Mouse (Mus musculus) frontal cortex, postnatal 10 days (tissue): ENCODE measurements around the gene Ccr9.
A peak's percentile ranks its signal among the peaks of the same experiment; 100 is the strongest.
"Not testable (repeated sequence)": the region's sequence is repeated elsewhere in the genome, so short reads cannot be mapped to it uniquely, and the experiment has no call there.

Source experiments
- DNase-seq, 2 experiments: peaks; one replicate each; pipeline ENCODE4 v3.0.0; 2022; ENCODE audit warnings: low spot score in 2 of 2, mixed read lengths in 1 of 2

Gene Ccr9

DNA sequence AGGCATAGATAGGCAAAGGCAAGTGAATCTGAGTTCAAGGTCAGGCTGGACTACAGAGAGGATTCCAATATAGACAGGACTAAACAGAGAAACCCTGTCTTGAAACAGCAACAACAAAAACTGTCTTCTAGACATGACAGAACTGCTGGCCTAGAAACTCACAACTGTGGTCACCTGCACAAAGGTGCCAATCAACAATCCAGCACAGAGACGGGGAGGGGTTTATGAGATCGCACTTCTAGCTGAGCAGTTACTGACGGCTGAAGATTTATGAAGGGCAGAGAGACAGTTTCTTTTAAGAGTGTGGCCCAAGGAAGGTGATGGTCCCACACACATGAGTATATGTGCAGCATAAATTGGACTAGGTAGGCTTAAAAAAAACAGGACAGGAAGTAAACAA is 38.1 kb downstream of the Ccr9 start:
- no peak for DNase-seq

DNA sequence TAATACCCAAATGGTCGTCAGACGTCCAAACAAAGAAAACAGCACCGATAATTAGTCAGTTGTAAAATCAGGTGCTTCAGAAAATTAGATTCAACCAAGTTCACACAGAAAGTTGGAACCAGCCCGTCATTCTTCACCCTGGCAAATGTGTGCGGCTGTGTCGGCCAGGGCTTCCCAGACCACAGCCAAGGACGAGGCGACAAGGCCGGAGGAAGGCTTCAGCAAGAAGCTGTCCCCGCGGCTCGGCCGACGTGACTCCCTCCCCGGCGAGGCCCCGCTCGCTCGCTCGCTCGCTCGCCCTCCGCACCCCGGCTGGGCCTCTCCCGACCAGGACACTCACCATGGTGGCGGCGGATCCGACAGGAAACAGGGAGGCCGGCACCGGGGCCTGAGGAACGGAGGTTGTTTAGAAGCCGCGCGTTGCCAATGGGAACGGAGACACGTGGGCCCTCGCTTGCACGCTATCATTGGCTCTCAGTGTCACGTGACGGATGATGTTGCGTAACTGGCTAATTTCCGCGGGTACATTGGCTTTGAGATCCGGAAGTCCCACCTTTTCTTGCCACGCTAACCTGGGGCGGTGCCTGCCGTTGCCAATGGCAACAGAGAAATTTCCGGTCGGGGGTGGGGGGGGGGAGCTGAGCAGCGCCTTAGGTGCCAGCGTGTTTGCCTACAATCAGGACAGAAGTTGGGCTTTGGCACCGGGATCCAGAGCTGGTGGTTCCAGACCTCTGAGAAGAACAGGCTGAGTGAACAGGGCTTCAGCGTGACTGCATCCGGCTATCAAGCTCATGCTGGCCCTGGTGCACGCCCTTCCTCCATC is 39.2 kb downstream of the Ccr9 start, which contains the start of gene Lztfl1:
Lztfl1 (minus strand) TSS at position 512 of the 823 bp plus-strand sequence.
- DNase-seq: peak; percentile 95

DNA sequence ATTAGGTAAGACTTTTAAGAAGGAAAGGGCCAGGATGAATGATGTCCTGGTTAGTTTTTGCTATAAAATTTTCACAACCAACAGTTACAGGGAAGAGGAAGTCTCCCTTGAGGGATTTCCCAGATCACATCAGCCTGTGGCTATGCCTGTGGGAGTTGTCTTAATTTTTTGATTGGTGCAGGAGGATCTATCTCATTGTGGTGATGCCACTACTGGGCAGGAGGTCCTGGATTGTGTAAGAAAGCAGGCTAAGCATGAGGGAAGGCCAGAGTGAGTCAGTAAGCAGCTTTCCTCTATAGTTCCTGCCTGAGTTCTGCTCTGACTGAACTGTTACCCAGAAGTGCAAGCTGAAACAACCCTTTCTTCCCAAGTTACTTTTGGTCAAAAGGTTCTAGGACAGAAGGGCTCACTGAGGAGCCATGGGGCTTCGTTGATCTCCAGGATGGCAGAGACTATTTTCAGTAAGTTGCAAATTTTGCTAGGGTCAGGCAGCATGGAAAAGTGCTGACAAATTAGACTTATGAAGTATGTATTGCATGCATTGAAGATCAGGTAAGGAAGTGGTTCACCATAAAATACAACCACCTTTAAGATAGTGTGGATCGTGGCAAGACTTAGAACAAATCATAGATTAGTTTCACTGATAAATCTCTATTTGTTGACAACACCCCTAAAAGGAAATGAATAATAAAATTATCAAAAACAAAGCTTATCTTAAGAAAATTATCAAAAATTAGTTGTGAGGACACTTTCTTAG is 44.7 kb downstream of the Ccr9 start:
- DNase-seq: no peak

DNA sequence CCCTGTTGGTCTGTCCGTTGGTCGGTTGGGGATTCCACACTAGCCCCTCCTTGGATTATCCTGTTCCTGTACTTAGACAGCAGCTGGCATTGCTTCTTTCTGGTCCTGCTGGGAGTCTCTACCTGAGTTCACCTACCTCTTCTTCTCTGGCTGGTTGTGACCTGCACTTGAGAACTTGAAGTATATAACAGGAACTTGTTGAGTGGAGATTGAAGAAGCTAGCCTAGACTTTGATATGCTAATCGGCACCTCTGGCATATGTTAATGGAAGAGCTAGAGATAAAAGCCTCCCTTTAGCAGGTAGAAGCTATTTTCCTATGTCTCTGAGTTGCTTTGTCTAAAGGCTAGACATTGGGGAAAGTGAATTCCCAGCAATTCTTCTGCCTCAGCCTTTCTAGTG is 53.0 kb downstream of the Ccr9 start:
- DNase-seq: no peak

DNA sequence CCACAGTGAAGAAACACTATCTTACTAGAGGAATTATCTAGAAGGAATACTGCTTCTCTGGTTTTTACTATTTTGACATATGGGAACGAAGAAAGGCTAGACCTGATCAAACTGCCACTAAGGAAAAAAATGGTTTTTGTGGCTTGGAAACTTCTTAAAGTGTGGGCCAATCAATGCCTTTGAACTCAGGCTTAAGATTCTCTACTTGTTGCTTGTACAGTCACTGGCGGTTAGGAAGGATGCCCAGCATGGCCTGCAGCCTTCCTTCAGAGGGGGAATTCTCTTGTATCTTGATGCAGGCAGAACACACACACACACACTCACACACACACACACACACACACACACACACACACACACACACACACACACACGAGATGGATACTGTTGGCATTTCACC is 55.9 kb downstream of the Ccr9 start:
- DNase-seq: no peak

DNA sequence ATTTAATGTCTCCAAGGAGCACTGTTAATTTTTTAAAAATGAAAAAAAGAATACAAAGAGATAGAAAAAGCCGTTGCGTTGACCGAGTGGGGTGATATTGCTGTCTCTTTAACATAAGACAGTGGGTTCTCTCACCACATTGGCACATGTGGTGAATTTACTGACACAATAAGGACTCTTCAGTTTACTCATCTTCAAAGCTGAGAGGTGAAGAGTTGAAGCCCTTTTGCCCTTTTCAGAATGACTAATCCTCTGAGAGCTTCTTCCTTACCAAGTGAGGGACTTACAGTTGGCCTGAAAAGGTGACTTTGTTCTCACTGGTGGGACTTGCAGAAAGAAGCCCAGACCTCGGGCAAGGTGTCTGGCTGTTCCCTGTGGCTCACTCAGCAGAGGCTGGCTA is 62.6 kb downstream of the Ccr9 start:
- no peak for DNase-seq

DNA sequence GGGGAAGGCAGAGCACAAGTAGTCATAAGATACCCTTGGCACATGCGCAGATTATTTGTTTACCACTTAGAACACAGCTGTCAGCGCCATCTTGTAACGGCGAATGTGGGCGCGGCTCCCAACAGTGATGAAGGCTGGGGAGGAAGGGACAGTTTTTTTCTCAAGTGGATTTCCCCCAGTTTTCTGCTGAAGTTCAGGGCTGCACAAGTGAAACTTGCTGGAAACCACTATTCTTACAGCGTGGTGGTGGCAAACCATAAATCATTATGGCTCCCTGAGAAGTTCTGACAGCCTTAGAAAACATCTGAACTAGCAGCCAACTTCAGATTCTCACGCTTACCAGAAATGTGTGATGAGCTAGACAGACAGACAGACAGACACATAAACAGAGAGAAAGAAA is 71.4 kb downstream of the Ccr9 start:
- not testable (repeated sequence) for DNase-seq

DNA sequence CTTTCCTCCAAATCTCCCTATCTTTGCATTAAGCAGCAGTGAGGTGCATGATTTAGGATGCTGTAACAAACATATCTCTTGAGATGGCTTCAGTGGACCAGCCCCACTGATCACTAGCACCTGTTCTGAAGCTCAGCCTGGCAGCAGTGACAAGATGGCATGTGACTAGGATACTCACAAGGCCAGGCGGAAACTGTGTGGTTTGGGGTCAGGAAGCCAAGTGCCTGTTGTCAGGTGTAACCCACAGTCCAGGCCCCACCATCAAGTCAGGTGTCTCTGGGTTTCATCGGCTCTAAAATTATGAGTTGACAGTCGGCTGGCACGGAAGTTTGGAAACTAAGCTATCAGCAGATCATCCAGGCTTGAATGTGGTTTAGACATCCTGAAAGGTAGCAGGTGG is 76.1 kb downstream of the Ccr9 start:
- DNase-seq: no peak

DNA sequence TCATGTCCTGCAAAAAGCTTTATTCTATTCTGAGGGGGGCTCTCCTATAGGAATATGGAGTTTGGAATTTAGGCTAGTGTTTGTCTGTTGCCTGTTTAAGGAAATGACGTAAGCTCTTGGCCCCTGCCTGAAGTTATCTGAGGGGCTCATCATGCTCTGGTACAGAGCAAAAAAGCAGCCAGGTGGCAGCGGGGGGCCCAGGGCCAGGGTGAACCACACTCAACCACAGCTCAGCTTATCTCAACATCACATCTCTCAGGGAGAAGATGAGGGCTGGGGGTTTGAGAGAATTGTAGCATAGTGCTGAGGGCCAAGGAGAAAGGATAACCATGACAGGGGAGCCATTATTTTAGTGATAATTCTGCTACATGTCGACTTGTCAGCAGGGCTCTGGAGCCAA is 78.5 kb downstream of the Ccr9 start:
- DNase-seq: no peak

DNA sequence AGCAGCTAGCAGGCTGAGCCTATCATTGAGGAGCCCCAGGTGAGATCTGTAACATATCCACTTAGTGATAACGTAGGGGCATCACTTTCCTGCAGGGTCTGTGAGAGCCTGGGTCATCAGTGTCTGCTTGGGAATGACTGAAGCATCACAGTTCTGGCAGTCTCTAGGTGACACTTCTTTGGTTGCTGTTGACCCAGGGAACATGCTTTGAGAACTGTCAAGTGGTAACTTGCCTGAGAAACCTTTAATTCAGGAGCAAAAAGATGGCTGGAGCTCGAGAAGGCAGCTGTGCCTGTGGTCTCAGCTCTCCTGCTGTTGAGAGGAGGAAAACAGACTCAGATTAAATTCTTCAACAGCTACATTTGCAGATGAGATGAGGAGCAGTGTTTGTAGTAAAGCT is 79.1 kb downstream of the Ccr9 start:
- DNase-seq: no peak

DNA sequence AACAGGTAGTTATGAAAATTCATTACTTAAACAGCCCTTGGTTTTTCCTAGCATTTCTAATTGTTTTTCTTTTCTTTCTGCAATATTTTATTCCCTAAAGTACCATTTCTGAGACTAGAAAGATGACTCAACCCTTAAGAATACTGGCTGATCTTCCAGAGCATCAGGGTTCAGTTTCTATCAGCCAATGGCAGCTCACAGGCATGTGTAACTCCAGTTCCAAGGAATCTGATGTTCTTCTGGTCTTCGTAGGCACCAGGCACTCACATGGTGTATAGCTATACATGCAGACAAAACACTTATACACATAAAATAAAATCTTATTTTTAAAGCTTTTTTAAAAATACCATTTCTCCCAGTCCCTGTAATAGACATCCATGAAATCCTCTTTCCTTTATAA is 79.9 kb downstream of the Ccr9 start:
- DNase-seq: no peak

DNA sequence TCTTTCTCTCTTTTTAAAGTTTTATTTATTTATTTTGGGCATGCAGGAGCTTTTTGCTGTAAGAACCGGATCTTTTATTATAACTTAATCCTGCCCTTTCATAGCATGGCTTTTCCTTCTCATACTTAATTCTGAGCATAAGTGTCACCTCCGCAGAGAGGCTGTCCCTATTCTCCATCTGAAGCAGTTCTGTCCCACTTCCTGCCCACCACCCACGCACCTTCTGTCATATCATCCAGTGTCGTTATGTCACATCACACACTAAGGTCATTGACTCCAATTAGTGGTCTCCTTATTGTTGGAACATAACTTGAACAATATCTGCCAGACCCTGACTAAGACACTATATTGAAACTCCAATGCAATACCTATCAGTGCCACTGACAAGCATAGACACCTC is 80.4 kb downstream of the Ccr9 start:
- DNase-seq: no peak

DNA sequence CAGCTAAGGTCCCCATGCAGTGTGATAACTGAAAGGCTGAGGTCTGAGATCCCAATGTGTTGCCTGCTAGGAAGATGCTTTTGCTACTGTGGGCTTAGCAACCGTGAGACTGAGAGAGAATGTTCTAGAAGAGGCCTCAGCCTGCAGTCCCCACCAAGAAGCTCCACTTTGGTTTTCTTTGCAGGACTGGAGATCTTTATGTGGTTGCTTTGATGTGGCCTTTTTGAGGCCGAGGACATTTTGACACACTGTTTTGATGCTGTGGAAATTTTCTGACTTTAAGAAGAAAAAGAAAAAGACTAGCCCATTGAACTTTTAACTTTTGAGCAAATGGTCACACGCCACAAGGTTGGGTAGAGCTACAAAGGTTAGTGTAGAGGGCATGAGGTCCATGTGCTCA is 82.6 kb downstream of the Ccr9 start:
- DNase-seq: no peak

DNA sequence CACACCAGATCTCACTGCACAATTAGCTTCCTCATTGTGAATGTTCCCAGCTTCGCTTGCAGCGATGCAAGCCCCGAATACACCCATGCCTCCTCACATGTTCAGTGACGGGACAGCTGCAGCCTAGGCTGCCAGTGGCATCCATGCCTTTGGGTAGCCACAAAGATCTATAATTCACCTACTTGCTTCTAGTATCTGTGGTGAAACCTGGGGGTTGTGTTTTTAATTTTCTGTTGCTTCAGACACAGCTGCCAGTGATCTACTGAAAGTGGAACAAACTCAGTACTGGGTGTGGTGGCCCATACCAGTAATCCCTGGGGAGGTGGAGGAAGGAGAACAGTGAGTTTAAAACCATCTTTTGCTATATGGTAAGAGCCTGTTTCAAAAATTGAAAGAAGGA is 84.6 kb downstream of the Ccr9 start:
- no peak for DNase-seq

DNA sequence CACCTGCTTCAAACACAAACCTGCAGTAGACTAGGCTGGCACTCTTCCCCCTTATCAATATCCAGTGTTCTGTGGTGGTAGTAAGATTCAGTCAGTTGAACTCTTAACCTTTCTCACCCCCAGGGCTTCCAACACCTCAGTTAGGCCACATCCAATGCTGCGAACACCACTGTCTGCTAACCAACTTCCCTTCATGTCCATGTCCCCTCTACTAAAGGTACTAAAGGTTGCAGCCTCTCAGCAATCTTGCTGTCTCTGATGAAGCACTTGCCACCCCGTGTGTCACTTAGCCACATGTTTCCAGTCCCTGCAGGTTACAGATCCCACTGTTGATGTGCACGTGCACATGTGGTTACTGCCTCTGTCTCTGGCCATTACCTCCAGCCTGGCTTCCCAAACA is 85.5 kb downstream of the Ccr9 start:
- DNase-seq: no peak

DNA sequence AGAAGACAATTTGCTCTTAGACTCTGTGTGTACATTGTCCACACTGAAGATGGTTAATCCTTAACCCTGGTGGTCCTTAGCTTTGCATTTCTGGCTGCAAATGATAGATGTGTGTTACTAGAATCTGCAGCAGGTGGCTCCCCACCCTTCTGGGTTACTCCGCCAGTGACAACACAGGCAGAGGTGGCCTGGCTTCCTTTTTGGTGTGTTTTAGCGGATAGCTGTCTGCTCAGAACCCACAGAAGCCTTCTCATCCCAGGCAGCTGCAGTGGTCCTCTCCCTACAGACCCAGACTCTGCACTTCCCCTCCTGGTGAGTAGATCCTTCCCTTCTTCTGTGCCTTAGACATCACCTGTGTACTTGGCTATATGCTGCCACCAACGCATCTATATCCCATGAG is 88.8 kb downstream of the Ccr9 start:
- no peak for DNase-seq

DNA sequence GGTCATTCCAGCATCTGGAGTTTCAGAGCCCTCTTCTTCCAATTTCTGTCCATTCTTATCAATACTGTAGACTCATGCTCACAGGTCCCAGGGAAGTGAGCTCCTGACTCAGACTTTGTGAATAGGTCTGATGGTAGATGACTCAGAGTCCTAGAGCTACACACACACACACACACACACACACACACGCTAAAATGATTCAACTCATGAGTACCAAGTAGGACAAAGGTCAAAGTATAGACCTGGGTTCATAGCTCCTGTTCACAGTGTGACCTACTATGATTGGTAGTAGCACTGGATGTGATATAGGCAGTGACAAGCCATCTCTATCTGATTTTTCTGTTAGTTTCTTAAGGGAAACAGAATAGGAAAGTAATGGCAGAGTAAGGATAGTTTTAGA is 90.2 kb downstream of the Ccr9 start:
- no peak for DNase-seq

DNA sequence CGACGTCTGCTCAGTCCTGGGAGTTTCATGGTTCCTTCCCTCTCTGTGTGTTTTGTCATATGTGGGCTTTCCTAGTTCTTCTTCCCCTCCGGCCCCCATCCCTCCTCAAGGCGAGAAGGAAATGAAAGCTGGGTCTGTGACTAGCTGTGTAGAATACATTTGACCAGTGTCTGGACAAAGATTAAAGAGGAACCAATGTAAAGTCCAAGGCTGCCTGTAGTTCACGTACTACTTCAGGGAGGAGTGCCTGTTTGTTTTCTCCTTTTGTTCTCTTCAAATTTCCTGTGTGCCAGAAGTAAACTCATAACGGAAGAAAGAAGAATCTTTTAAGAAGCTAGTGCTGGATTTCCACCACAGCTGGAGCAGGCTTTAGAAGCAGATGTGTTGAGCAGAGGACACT is 91.3 kb downstream of the Ccr9 start:
- no peak for DNase-seq

DNA sequence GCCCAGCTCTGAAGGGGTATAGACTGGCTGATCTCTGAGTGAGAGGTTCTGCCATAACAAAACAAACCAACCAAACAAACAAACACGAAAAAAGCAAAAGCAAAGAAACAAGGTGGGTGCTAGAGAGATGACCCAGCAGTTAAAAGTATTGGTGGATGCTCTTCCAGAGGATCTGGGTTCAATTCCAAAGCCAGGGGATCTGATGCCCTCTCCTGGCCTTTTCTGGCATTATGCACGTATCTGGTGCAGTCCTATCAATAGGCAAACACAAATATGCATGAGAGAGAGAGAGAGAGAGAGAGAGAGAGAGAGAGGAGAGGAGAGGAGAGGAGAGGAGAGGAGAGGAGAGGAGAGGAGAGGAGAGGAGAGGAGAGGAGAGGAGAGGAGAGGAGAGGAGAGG is 95.1 kb downstream of the Ccr9 start:
- not testable (repeated sequence) for DNase-seq

DNA sequence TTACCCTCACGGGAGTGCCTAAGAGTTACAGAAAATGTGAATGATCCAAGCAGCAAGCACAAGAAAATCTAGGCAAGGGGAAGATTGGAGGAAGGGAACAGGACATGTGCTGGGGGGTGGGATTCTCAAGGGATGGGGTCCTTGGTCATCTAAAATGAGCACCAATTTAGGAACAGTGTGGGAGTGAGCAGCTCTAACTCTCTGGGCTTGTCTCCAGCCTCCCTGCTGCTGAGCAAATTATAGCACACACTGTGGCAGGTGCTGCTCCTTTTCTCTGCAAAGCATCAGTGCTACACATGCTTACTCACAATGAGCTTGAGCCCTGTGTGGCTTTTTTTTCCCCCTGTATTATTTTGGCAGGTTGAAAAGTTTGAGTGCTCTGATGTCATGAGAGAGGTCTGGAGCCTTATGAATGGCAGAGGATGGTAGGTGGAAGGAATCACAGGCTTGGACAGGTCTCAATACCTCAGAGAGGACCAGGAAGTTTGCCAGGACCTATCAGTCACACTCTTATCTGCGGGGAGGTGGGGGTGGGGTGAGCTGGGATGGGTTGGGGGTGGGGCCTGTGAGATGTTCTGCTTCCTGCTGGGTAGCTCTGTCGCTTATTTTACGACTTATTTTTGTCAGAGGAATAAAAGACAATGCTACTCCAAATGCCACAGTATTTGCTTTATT is 110.8 kb downstream of the Ccr9 start:
- DNase-seq: peak in 1 of 2 experiments; percentile 14

DNA sequence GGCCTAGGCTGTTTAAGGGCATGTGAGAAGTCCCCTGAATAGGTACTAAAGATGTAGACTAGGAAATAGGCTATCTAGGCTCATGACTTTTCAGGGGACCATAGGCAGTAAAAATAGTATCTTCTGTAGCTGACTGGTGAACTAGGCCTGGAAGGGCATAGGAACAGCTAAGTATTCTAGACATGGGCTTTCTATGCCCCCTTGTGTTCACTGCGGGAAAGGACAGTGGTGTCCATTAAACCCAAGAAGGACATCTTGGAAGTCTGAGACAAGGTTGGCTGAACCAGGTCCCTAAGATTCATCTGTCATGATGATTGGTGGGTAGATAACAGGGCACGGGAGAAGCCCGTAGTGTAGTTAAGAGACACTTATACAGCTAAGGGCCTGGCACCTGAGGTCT is 117.9 kb downstream of the Ccr9 start:
- DNase-seq: peak in 1 of 2 experiments; percentile 20

DNA sequence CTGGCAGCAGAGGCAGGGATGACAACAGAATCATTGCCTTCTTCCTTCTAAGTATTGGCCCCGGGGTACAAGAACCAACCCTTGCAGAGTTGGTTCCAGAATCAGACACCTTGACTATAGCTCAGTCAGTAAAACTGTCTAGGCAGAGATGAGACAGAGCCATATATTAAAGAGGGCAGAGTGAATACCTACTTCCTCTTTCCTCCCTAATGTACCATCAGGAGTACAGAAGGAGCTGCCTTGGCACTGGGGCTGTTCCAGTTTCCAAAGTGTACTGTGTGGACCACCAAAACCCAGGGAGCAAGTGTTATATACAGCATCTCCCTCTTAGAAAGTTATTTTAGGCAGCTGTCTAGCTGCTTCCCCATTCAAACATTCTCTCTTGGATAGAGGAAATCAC is 123.3 kb downstream of the Ccr9 start:
- no peak for DNase-seq

DNA sequence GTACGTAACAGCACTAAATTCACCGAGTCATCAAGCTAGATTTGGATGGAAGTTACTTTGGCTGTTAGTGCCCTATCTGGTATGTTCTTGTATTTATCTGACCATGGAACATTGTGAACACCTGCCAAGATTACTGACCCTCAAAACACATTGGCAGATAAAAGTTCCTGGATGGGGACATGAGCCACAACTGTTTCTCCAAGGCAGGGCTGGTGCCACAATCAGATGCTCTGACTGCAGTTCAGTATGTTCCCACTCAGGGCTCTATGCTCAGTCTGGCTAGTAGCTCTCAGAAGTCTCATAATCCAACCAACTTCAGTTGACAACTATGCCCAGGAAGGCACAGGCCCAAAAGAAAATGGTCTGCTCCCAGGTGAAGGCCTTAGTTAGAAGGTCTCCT is 124.2 kb downstream of the Ccr9 start:
- no peak for DNase-seq
